Mouse (Mus musculus): ENCODE results near the gene Rgs4. TPM values are rescaled to one million over a fixed set of nuclear protein-coding genes. Genes with fewer than 3 reads are reported as not detected.

Gene Rgs4
- under 1 TPM; 0.05 to 0.64 TPM for polyA plus RNA-seq (2012; fragmentation: generic; extraction: Trizol)

DNA sequence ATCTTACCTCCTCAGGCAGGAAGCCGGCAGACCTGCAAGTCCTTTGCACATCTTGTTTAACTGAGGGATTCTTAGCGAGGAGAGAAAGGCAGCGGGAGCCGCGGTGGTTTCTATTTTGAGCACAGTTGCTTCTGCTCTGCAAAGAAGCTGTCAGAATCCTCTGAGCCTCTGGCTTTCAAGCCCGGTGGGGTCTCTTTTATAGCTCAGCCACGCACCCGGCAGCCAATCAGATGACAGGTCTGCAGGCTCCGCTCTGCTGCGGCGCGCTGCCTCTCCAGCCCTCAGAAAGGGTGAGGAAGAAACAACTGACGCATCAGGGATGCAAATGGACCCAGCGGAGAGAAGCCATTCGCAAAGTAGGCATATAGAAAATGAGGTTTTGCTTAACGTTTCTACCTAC lies at the start of gene Rgs4:
TSS of gene Rgs4 (minus strand) at position 170 of the 400 bp plus-strand sequence.

Other genes with a start within 250 kb of the Rgs4 start
- gene Nuf2, start 216.2 kb downstream of the Rgs4 start, polyA plus RNA-seq (2012; fragmentation: generic; extraction: Trizol): 10 to 100 TPM in 1 of 2 experiments, 1 to 10 TPM in 1; 3.1 to 25.0 TPM
- gene Rgs5, start 92.1 kb downstream of the Rgs4 start, polyA plus RNA-seq (2012; fragmentation: generic; extraction: Trizol): under 1 TPM; 0.01 to 0.19 TPM
- under 1 TPM in 1 of 2 experiments, not detected in 1; 0.32 TPM for gene Ccdc190, start 181.0 kb upstream of the Rgs4 start, polyA plus RNA-seq (2012; fragmentation: generic; extraction: Trizol)
- gene Hsd17b7, start 221.6 kb upstream of the Rgs4 start, polyA plus RNA-seq (2012; fragmentation: generic; extraction: Trizol): 1 to 10 TPM in 1 of 2 experiments, under 1 TPM in 1; 0.89 to 4.4 TPM